Mouse (Mus musculus) spleen, postnatal 10 days (tissue): ENCODE measurements at regions not wholly inside any gene's neighbourhood (a gene's known extent, or its start where the extent isn't known, plus 50 kb on each side); places are given as distances from the start of the nearest gene placed in this dataset.

Experiments
- DNase-seq, 2 experiments: peaks; one replicate each; pipeline ENCODE4 v3.0.0; 2021 to 2022; ENCODE audit warnings: low spot score in 2 of 2

DNA sequence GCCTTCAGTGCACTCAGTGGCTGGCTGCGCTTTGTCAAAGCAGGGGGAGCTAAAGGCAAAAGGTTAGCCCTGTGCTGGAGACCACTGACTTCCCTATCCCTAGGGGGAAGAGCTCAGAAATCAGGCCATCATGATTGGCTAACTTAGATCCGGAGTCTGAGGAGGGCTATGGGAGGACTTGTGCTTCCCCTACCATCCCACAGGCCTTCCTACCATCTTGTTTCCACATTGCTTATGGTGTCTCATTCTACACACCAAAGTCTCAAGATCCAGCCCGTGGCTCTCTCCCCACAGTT is 72.9 kb upstream of the 1700024P04Rik start:
- no peak for DNase-seq

GRCm38 (mm10) chr13:99056432-99057292 is 72.3 kb upstream of the 1700024P04Rik start:
- DNase-seq = no peak

- no peak for DNase-seq
These were observed 71.4 kb upstream of the 1700024P04Rik start for GRCm38 (mm10) chr13:99055609-99056321.

- DNase-seq = no peak
These were observed 67.7 kb upstream of the 1700024P04Rik start for GRCm38 (mm10) chr13:99052076-99052475.

DNA sequence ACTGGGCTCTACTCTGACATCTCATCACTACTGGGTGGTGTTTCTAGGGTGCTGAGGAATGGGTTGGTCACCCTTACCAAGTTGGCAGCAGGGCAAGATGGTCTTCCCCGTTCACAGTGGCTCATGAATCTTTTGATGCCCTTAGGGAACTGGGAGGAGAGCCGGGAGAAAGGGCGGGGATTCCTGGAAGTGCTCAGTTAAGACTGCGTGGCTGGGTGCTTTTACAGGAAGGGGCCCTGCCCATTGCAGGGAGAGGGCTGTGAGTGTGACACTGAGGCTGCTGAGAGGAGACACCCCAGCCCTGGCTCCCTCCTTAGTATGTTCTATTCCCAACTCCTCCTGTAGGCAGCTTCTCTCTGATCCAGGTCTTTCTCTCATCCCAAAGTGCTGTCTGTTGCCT is 65.3 kb upstream of the 1700024P04Rik start:
- DNase-seq = no peak

GRCm38 (mm10) chr13:99048651-99049100 is 64.3 kb upstream of the 1700024P04Rik start:
- no peak for DNase-seq

DNA sequence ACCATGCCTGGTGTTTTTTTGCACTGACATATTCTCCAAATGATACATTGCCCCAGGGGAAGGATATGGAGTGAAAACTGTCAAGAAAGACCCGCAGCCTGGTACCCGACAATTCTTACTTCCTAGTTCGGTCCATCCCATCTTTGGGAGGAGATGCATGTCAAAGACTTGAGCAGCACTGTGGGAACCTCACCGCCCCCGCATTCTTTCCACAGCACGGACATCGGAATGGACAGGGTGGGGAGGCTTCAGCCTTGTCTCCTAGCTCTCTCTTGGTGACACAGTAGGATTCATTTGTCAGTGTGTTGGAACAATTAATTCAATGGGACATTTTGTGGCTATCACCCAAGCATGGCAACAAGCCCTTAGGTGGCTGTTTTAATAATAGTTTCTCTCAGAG is 62.9 kb upstream of the 1700024P04Rik start:
- no peak for DNase-seq

- DNase-seq = no peak
These were observed 62.4 kb upstream of the 1700024P04Rik start for GRCm38 (mm10) chr13:99046737-99047136.

DNA sequence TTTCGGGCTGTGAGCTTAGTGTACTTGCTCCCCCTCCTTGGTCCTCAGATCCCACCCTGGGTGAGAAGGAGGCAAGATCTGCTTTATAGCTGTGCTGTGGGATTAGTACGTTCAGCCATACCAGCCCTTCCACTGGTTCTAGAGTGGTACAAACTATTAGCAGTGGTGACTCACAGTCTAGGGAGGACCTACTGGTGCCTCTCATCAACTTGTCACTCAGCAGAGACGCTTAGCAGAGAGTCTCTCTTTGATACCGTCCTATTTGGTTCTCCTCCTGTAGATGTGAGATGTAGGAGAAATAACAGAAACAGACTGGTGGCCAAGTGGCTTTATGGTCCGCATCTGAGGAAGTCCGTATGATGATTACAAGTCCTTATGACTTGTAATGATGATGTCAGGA is 57.7 kb upstream of the 1700024P04Rik start:
- no peak for DNase-seq

DNA sequence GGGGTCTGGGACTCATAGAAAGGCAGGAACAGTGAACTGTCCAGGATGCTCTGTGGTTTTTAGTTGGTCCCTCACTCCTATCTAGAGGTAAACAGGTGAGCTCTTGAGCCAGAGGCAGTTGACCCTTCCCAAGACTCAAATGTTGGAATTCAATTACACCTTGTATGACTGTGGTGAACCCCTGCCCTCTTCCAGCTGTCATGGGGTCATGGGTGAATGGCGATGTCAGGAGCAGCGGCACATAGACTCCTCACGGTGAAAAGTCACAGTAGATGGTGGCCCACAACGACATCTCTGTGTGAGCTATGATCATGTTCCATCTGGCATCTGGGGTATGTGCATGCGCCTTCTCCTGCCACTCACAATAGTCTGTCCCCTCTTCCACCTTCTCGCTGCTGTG is 56.9 kb upstream of the 1700024P04Rik start:
- no peak for DNase-seq

DNA sequence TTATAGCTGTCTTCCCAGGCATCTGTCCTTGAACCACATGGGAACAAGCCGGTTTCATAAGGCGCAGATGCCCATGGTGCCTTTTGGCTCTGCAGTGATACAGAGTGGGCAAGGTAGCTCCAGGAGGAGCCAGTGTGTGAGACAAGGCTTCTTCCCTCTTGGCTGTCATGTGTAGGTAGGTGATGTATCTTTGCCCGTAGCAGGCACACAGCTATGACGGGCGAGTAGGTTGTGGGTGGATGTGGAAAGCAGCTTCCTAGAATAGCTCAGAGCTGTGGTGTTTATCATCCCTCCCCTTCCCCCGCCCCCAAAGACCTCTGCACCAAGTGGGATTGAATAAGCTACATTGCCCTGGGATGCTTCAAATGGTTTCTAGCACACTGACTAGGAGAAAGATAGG is 56.5 kb upstream of the 1700024P04Rik start:
- DNase-seq = no peak

DNA sequence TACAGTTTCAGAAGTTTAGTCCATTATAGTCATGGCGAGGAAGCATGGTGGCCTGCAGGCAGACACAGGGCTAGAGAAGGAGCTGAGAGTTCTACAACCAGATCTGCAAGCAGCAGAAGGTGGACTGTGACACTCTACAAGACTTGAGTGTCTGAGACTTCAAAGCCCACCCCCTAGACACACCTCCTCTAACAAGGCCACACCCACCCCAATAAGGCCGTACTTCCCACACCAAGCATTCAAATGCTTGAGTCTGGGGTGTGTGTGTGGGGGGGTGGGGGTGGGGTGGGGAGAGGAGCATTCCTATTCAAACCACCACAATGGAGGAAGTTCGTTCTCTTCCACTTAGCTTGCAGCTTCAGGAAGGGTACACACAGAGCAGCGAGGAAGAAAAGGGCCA is 55.8 kb upstream of the 1700024P04Rik start:
- no peak for DNase-seq

- DNase-seq = no peak
These were observed 54.7 kb upstream of the 1700024P04Rik start for GRCm38 (mm10) chr13:99039063-99039385.

GRCm38 (mm10) chr13:99038198-99039062 is 54.1 kb upstream of the 1700024P04Rik start:
- no peak for DNase-seq

DNA sequence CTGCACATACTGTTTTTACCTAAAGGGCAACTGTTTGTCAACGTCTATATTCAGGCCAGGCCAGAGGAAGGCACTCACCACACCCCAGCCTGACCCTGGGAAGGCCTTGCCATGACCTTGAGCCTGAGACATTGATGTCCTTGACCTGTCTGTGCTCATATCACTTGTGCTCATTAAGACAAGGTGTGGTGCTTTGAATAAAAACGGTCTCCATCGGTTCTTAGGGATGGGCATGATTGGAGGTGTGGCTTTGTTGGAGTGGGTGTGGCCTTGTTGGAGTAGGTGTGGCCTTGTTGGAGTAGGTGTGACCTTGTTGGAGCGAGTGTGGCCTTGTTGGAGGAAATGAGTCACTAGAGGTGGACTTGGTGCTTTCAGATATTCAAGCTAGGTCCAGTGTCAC is 52.8 kb upstream of the 1700024P04Rik start:
- DNase-seq = no peak
